Mouse (Mus musculus) MEL (cell line): ENCODE results near the gene Cecr2.

Source experiments
- CTCF ChIP-seq, 3 experiments: IDR thresholded peaks in 2 of 3; conservative IDR thresholded peaks in 1 of 3; 2 replicates each; pipeline ENCODE4 v1.5.1; 2011 to 2012; ENCODE audit warnings: low read length in 3 of 3, low read depth in 2 of 3, mild to moderate bottlenecking in 2 of 3, improper control_type of control experiment in 1 of 3, inconsistent platforms in 1 of 3, mixed read lengths in 1 of 3, moderate library complexity in 1 of 3; ENCODE audit not compliant: control insufficient read depth in 1 of 3, insufficient read depth in 1 of 3, poor library complexity in 1 of 3, severe bottlenecking in 1 of 3
- EP300 ChIP-seq, 2 experiments: IDR thresholded peaks; 2 replicates each; pipeline ENCODE4 v1.6.1; 2011; ENCODE audit warnings: improper control_type of control experiment in 2 of 2, low read length in 2 of 2, low read depth in 1 of 2, mild to moderate bottlenecking in 1 of 2
- KAT2A ChIP-seq: conservative IDR thresholded peaks from 2 replicates; pipeline ENCODE4 v1.6.1; 2012; ENCODE audit warnings: low read depth, low read length, improper control_type of control experiment, inconsistent platforms
- POLR2A ChIP-seq, 2 experiments: IDR thresholded peaks; 2 replicates each; pipeline ENCODE4 v1.6.1; 2011 to 2012; ENCODE audit warnings: low read length in 2 of 2, mild to moderate bottlenecking in 2 of 2, control low read depth in 1 of 2, improper control_type of control experiment in 1 of 2, low read depth in 1 of 2, moderate library complexity in 1 of 2; ENCODE audit not compliant: control insufficient read depth in 1 of 2, insufficient read depth in 1 of 2, poor library complexity in 1 of 2
- RCOR1 ChIP-seq: IDR thresholded peaks from 2 replicates; pipeline ENCODE4 v1.6.1; 2012; ENCODE audit warnings: low read depth, mild to moderate bottlenecking, inconsistent platforms, low read length, improper control_type of control experiment
- TAL1 ChIP-seq: IDR thresholded peaks from 2 replicates; pipeline ENCODE4 v1.6.1; 2012; ENCODE audit warnings: mild to moderate bottlenecking, inconsistent platforms, low read length, moderate library complexity, mixed read lengths
- ZNF384 ChIP-seq: IDR thresholded peaks from 2 replicates; pipeline ENCODE4 v1.6.1; 2012; ENCODE audit warnings: low read depth, mild to moderate bottlenecking, inconsistent platforms, low read length, improper control_type of control experiment

GRCm38 (mm10) chr6:120769972-120770371, 103.8 kb downstream of the Cecr2 start:
- TF ChIP-seq CTCF (IDR thresholded peaks at IDR 0.05 in 2 of 3, conservative IDR thresholded peaks at IDR 0.05 in 1 of 3; ENCODE audit: control insufficient read depth in 1 of 3, insufficient read depth in 1 of 3, low read depth in 2 of 3, low read length in 3 of 3, poor library complexity in 1 of 3, severe bottlenecking in 1 of 3): no peak
- TF ChIP-seq TAL1: no peak
- TF ChIP-seq ZNF384: no peak
- no peak for TF ChIP-seq POLR2A (IDR thresholded peaks at IDR 0.05; ENCODE audit: control insufficient read depth in 1 of 2, insufficient read depth in 1 of 2, low read depth in 1 of 2, low read length in 2 of 2, poor library complexity in 1 of 2)
- TF ChIP-seq RCOR1: no peak
- no peak for TF ChIP-seq EP300 (IDR thresholded peaks at IDR 0.05; ENCODE audit: low read depth in 1 of 2, low read length in 2 of 2)
- no peak for TF ChIP-seq KAT2A
